Mouse (Mus musculus) retina, postnatal 1 day (tissue): ENCODE results near the gene Zfp28.
"Not testable (repeated sequence)": the region's sequence is repeated elsewhere in the genome, so short reads cannot be mapped to it uniquely, and the experiment has no call there.

Experiments used
- DNase-seq: peaks from one replicate; pipeline ENCODE4 v3.0.0-alpha.2; 2012

The Zfp28 gene

DNA sequence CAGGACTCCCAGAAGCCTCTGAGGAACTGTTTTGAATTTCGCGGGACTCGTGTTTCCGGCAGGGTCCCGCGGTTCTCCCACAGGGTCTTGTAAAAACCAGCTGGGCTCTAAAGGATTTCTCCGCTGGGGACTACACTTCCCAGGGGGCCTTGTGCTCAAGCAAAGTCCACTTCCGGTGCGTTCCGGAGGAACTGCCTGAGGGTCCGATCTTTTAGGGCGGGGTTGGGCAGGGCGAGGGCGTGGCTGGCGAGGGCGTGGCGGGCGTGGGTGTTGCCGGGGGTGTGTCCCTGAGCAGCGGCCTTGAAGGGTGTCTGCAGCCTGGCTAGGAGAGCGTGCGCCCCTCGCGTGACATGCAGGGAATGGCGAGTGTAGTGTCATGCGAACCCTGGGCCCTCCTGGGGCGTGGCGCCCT, at the start of gene Zfp28:
TSS of gene Zfp28 (plus strand) at position 252 of the 412 bp plus-strand sequence.
- DNase-seq, result peak; percentile 99

DNA sequence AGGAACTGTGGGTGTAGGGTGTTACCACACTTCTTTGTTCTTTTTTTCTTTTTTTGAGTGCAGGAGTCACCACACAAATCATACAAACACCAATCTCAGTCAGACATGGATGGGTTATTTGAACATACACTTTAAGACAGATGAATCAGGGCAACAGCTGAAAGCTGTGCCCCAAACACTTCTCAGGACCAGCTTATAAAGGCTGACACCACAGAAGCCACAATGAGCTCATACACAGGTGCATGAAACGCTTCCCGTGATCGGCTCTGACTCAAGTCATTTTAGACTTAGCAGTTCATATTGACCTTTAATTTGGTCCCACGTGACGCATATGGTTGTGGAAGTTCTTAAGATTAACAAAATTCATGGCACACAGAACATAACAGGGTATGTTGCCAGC, 43.2 kb upstream of the Zfp28 start:
- DNase-seq, result no peak

DNA sequence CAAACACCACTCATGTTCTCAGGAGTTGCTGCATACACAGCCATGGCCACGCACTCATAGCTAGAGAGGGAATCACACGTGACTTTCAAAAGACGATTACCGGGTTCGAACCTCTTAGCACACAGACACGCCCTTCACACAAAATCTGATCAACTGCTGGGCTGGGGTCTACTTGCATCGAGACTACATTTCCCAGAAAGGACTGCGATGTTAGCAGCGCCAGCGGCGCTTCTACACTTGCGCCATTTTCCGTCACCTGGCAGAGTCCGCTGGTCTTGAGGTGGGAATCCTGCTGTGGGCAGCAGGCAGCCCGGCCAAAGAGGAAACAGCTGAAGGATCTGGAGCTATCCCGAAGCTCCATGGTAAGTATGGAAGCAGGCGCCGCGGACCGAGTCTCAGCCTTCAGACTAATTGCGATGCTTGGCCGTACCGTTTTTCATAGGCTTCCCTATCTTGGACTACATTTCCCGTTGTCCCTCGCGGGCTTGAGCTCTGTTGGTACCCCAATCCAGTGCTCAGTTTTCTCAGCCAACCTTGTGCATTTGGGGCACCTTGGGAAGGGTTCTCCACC, 39.5 kb upstream of the Zfp28 start, which contains the start of gene Gm3854:
TSS of gene Gm3854 (plus strand) at position 259 of the 571 bp plus-strand sequence.
- DNase-seq, result peak; percentile 89

DNA sequence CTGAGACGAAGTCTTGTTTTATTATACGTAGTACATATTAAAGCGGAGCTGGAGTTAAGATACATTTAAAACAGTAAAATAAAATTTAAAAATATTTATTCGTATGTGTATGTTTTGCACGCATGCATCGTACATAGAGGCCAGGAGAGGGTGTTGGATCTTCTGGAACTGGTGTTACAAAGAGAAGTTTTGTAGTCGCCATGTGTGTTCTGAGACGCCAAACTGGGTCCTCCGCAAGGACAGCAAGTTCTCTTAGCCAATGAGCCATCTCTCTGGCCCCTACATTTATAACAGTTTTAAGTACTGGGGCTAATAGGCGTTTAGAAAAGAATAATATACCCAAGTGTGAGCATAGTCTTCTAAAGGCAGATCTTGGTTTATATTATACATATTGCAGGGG, 39.0 kb upstream of the Zfp28 start:
- no peak for DNase-seq

DNA sequence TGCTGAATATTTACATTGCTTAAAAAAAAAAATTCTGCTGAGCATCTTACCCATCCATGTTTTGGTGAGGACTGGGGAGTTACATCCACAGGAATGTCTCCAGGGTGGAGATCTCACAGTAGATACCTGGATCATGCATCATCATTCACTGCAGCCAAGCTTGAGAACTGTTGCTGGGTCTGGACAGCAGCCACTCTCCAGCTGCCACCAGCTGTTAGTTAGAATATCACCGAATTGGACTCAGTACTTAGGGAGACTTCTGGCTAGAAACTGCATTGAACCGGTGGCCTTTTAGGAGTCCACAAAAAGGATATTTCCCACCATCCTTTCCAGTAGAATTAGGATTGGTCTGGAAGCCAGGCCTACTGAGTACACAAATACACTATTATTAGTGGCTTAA, 25.0 kb upstream of the Zfp28 start:
- no peak for DNase-seq

DNA sequence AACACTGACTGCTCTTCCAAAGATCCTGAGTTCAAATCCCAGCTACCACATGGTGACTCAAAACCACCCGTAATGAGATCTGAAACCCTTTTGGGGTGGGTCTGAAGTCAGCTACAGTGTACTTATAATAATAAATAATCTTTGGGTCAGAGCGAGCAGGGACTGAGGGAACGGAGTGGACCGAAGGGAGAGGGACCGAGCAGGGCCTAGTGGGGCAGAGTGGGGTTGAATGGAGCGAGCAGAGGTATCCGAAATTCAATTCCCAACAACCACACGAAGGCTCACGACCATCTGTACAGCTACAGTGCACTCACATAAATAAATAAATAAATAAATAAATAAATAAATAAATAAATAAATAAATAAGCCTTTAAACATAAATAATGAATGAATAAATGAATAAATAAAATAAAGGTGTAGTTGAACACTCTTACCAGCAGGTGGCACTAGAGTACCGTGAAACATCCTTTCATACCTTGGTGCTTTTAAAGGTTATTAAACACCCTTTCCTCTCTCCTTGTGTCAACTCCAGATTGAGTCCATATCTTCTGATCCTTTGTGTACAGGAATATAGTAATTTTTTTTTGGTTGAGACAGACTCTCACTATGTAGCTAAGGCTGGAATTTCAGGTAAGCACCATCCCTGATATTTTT, 24.0 kb upstream of the Zfp28 start:
- peak; percentile 81 for DNase-seq

DNA sequence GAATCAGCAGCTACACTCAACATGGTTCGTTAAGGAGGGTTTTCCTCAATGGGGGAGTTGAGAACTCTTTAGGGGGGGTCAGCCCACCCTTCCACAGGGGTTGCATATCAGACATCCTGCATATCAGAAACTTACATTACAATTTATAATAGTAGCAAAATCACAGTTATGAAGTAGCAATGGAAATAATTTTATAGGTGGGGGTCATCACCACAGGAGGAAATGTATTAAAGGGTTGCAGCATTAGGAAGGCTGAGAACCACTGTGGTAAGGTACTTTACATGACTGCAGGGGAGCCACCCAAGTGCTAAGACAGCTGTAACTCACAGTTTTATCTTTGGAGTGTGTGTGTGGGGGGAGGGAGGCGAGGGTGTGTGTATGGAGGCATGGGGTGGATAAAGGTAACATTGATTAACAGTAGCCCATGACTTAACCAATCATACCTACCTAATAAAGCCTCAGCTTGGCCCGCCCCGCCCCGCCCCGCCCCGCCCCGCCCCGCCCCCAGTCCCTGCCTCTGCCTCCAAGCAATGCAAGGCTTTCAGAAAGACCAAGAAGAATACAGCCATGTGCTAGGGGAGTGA, 22.5 kb upstream of the Zfp28 start:
- DNase-seq, result no peak

DNA sequence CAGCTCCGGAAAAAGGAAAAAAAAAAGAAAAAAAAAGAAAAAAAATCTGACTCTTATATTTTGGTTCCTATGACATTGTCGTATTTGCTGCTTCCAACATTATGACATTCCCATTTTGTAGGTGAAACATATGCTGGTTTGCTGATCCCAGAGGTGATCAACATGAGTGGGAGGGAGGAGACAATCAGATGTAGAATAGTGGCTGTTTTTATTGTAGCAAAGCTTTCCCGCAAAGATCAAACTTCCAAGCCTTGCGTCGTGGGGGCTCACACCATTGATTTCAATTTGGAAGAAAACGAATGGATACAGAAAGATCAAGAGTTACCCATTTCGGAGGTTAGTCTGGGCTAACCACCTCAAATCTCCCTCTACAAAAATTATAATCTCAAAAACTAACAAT, 21.3 kb upstream of the Zfp28 start:
- no peak for DNase-seq

DNA sequence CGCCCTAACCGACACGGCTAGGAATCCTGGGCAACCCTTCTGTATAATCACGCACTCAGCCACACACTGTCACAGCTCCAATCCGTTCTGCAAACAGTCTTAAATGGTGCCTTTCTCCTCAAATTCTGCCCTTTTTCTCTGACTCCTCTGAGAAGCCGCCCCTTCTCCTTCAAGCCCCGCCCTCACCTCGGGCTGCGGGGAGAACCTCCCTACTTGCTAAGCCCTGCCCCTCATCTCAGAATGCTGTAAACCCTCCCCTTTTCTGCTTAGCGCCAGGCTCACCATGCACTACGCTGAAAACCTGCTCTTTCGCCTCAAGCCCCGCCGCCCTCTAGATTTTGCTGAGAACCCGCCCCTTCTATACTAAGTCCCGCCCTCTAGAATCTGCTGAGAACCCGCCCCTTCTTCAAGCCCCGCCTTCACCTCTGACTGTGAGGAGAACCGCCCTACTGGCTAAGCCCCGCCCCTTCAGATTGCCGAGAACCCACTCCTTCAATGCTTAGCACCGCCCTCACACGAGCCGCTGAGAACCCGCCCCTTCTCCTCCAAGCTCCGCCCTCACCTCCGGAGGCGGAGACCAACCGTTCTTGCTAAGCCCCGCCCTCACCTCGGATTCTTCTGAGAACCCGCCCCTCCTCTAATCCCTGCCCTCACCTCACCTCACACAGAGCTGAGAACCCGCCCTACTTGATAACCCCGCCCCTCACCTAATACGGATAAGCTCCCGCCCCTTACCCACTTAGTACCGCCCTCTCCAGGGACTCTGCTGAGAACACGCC, 20.6 kb upstream of the Zfp28 start:
- DNase-seq, result peak; percentile 99

DNA sequence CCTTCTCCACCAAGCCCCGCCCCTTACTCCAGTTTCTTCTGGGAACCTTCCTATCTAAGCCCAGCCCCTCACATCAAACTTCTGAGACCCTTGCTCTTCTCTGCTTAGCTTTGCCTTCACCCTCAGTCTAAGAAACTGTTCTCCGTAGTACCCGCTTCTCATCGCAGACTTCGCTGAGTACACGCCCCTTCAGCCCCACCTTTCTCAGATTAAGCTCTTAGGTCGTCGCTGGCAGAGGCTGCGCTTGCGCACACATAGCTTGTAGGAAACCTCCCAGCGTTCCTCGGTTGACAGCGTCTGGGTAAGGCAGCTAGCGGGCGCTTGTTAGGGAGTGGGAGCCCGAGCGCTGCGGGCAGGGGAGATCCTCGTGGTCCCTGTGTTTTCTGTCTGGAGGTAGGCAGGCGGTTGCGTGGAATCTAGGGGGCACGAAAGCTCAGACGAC, 20.0 kb upstream of the Zfp28 start, which contains the start of gene Zfp78:
TSS of gene Zfp78 (plus strand) at position 234 of the 442 bp plus-strand sequence.
- peak; percentile 97 for DNase-seq

DNA sequence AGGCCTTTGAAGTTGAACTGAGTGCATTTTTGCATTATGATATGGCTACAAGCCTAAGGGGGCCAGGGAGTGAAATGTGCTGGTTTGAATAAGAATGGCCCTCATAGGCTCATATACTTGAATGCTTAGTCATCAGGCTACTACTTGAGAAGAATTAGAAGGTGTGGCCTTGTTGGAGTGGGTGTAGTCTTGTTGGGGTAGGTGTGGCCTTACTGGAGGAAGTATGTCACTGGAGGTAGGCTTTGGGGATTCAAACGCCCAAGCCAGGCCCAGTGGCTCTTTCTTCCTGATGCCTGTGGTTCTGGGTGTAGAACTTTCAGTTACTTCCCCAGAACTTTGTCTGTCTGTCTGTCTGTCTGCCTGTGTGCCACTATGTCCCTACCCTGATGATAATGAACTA, 18.3 kb upstream of the Zfp28 start:
- peak; percentile 6 for DNase-seq

DNA sequence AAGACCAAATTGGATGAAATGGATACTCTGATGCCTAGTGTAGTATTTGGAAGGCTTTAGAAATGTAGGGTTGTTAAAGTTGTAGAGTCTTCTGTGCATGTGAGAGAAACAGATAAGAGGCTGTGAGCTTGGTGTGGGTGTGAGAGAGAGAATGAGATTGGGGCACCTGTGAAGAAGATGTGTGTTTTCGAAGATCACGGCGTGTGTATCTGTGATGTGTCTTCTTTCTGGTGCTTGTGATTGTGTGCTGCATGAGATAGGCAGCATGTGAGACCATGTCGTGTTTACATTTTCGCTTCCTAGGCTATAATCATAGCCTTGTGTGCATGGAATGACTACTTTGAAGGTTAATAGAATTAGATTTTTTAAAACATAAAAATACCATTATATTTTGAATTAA, 15.9 kb upstream of the Zfp28 start:
- DNase-seq, result no peak

DNA sequence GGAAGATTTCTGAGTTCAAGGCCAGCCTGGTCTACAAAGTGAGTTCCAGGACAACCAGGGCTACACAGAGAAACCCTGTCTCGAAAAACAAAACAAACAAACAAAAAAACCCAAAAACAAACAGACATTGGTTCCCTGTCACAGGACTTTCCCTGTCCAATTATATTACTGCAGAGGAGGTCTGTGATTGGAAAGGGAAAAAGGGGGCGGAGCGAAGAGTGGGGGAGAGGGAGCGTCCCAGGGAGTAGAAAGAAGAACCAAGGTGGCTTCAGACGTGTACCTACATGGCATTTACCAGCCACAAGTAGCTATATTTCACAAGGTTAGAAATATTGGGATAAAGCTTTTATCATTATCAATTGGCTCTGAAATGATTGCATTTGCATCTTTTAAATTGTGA, 14.9 kb upstream of the Zfp28 start:
- not testable (repeated sequence) for DNase-seq

DNA sequence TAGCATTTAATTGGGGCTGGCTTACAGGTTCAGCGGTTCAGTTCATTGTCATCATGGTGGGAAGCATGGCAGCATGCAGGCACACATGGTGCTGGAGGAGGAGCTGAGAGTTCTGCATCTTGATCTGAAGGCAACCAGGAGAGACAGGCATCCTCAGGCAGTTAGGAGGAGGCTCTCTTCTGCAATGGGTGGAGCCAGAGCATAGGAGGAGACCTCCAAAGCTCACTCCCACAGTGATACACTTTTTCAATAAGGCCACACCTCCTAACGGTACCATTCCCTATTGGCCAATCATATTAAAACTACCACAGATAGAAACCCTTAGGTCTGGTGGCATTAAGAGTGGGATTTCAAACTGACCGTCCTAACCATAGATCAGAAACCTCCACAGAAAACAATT, 13.6 kb upstream of the Zfp28 start:
- DNase-seq, result no peak

DNA sequence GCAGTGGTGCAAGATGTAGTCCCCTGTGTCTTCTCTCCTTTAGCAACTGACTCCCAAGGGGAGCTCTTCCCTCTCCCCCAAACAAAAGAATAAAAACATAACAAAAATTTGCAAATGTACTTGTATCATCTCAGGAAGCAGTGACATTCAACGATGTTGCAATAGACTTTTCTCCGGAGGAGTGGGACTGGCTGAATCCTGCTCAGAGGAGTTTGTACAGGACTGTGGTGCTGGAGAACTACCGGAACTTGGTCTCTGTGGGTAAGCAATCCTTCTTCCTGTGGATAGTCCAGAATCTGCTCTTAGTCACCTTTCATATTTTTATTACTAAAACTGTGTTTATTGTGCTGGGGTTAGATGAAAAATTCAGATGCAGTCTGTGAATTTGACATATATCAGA, 10.1 kb upstream of the Zfp28 start:
- no peak for DNase-seq

DNA sequence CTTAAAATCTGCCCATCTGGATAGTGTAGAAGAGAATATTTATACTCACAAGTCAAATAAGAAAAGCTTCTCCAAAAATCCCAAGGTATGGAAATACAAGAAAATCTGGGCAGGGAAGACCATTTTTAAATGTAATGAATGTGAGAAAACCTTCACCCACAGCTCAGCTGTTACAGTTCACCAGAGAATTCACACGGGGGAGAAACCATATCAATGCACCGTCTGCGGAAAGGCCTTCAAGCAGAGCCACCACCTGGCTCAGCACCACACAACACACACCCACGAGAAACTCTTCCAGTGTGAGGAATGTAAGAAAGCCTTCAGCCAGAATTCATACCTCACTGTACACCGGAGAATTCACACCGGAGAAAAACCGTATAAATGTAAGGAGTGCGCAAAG, 4.7 kb upstream of the Zfp28 start:
- DNase-seq, result no peak

DNA sequence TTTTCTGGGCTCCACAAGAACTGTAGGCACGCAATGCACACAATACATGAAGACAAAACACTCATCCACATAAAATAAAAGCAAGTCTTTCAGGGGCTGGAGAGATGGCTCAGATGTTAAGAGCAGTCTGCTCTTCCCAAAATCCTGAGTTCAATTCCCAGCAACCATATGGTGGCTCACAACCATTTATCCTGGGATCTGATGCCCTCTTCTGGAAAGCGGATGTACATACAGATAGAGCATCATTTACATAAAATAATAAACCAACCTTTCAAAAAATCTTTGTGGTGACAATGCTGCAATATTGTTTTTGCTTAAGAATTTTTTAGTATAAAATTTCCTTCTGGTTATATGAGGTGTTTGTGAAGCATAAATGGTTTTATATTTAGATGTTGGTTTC, 1.7 kb upstream of the Zfp28 start:
- DNase-seq, result peak; percentile 20

DNA sequence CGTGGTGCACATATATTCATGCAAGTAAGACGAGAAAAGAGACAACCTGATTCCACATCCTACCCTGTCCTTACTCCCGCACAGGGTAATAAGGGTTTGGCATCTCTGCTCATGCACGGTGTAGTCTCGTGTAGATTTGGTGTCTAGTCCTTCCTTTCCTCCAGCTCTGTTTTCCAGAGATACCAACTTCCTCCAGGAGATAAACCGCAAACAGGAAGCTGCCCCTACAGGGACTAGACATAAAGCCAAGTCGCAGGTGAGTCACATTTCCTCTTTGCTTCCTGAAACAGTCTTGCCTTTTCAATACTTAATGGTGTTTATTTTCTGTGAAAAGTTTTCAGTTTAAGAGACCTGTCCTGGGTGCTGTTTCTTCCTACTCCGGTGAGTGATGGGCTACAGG, 916 bp downstream of the Zfp28 start:
- no peak for DNase-seq

DNA sequence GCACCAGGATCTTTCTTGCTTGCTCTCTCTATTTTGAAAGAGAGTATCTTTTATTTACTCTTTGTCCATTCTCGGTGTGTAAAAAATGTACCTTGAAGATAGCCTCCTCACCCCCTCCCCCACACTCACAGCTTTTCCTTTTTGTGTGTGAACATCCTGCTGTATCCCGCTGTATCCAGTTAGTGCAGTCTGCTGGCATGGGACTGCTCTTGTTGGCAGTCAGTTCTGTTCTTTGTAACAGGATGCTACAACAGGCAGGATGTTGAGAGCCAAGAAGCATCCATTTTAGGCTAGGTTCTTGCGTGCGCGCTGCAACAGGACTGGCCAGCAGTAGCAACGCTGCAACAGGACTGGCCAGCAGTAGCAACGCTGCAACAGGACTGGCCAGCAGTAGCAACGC, 3.9 kb downstream of the Zfp28 start:
- no peak for DNase-seq

DNA sequence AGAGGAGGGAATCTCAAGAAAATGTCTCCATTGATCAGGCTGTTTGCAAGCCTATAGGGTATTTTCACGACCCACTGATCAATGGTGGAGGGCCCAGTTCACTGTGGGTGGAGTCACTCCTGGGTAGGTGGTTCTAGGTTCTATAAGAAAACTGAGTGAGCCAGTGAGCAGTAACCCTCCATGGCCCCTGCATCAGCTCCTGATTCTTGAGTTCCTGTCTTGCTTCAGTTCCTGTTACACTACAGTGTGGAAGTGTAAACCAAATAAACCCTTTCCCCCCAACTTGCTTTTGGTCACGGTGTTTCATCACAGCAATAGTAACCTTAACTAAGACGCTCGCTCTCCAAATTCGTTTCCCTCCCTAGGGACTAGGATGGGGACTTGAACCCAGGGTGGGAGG, 5.9 kb downstream of the Zfp28 start:
- DNase-seq, result no peak

DNA sequence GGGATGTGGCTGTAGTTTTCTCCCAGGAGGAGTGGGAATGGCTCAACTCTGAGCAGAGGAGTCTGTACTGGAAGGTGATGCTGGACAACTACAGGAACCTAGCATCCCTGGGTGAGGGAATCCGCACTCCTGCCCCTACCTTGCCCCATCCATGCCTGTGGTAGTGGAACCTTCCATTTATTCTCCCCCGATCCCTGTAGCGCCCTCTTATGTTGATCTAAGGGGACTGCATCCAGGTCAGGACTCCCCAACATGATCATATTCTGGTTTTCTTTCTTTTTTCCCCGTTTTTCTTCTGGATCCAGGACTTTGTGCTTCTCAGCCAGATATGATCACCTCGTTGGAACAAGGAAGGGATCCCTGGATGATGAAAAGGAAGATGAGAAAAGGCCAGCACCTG, 6.4 kb downstream of the Zfp28 start:
- DNase-seq, result no peak

DNA sequence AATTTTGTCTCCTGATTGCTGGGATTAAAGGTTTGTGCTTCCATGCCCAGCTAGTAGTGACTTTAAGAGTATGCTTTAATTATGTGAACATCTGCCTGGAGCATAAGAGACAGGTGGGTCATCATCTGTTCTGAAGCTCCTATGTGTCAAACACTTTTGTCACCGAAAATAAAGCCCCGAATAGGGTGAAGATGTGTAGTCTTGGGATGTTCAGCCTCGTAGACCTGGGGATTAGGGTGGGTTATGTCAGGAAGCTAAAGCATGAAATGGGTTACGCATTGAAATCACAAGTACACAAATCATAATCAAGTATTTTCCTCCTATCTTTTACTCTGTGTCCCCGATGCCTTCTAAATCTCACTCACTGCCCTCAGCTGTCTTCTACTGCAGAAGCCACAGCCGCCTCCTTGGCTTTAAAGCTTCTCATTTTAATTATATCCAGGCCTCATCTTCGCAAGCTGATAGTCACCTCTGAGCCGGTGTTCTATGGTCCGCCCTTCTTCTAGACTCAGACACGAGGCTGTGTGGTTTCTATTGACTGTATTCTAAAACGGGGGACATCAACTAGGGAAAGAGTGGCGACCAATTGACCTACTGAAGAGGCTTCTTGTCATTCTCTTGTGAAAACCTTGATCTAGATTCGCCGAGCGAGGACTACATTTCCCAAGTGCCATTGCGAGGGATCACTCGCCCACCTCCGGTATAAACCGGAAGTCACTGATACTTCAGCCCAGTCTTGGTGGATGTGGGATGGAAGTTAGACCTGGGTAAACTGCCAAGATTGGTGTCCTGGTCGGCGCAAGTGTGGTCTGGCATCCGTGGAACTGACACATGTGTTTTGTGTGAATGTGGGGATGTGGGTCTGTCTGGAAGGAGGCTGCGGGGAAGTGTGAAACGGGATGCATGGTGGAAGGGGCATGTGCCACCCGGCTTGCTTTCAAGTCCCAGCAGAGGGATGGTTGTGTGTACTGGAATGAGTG, 15.2 kb downstream of the Zfp28 start, which contains the start of gene Smim17:
TSS of gene Smim17 (plus strand) at position 720 of the 980 bp plus-strand sequence.
- DNase-seq, result peak; percentile 79
